Mouse (Mus musculus) small intestine, adult 2 months (tissue): ENCODE measurements at regions not wholly inside any gene's neighbourhood (a gene's known extent, or its start where the extent isn't known, plus 50 kb on each side); places are given as distances from the start of the nearest gene placed in this dataset.

Experiments used
- CTCF ChIP-seq: fragments of 200-500 bp; IDR thresholded peaks from 2 replicates; pipeline ENCODE4 v1.5.1; 2012; ENCODE audit warnings: low read depth, mild to moderate bottlenecking, control low read depth, inconsistent platforms, low read length, moderate library complexity, mixed read lengths; ENCODE audit not compliant: insufficient replicate concordance, insufficient read length; ENCODE audit errors: extremely low read depth
- POLR2A ChIP-seq: fragments of 200-500 bp; IDR thresholded peaks from 2 replicates; pipeline ENCODE4 v1.6.1; 2012; ENCODE audit warnings: low read depth, mild to moderate bottlenecking, control low read depth, inconsistent platforms, low read length, moderate library complexity

- TF ChIP-seq POLR2A (no peak), CTCF (no peak)
Measured at GRCm38 (mm10) chr5:15776106-15776505, 62.0 kb upstream of the Speer4c start.
